Mouse (Mus musculus): Measurements from ENCODE around the gene S100a14. TPM values are rescaled to one million over a fixed set of nuclear protein-coding genes. Genes with fewer than 3 reads are reported as not detected.

The S100a14 gene
- polyA plus RNA-seq, 1 experiment from 2014 or later: not detected

DNA sequence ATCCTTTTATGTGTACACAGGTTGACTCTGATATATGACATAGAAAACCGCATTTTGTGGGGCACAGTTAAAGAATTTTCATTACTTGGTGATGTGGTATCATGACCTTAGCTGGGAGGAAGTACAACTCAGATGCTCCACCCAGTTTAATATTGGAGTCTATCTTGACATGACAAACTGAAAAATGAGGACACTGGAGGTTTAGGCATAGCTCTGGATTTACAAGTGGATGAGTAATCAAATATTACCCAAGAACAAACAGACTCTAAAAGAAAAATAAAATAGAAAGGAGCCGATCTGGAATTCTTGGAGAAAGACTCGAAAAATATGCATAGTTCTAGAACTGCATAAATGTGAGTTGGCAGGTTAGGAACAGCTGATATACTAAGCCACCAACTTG is 48.7 kb downstream of the S100a14 start:
- Histone ChIP-seq H3K27ac (no peak overlapping the region), H3K4me1 (replicated peaks; ENCODE audit: control insufficient read depth, insufficient read depth, low read length) (no peaks in the 10 kb centered on the region), H3K4me3 (replicated peaks; ENCODE audit: low read length) (no peak overlapping the region), H3K27me3 (ENCODE audit: control insufficient read depth, insufficient read depth, low read length) (no peaks in the 10 kb centered on the region), H3K9ac (no peak overlapping the region), H3K9me3 (ENCODE audit: control insufficient read depth, low read length) (no peaks in the 10 kb centered on the region), H3K4me2 (replicated peaks) (no peak overlapping the region), H3K36me3 (replicated peaks; ENCODE audit: control insufficient read depth, insufficient read depth) (no peaks in the 10 kb centered on the region)
- ATAC-seq (ENCODE audit: low FRiP score) (no peak), DNase-seq (ENCODE audit: low spot score) (no peak)
- WGBS: 89% methylated on average over 3 of the region's 3 CpGs

DNA sequence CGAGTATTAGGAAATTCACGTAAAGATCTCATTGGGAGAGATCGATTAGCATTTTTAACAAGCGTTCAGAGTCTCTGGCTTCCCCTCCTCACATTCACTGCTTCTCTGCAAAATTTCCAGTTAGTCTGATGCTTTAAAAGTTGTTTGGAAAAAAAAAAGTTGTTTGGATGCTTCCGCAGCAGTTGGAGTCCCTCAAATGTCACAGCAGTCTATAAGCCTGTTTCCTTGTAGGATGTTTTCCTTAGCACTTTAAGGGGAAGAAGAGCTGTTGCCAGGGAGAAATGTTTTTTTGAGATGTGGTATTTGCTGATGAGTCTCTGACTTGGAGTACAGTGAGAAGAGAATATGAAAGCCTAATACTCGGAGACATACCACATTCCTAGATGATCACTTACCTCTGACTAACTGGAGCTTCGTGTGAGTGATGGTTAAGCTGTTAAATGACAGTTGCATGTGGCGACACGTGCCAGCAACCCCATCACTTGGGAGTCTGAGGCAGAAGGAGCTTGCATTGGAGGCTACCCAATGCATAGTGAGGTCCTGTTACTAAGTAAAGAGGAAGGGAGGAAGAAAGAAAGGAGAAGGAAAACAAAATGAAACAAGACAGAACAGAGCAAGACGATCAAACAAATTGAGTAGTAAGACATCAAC is 49.8 kb downstream of the S100a14 start:
- H3K9me3 ChIP-seq (ENCODE audit: control insufficient read depth, low read length): no peaks in the 10 kb centered on the region
- no peak for DNase-seq (ENCODE audit: low spot score)
- no peaks in the 10 kb centered on the region for H3K27me3 ChIP-seq (ENCODE audit: control insufficient read depth, insufficient read depth, low read length)
- H3K36me3 ChIP-seq (replicated peaks; ENCODE audit: control insufficient read depth, insufficient read depth): no peaks in the 10 kb centered on the region
- no peak for ATAC-seq (ENCODE audit: low FRiP score)
- H3K4me2 ChIP-seq (replicated peaks): no peak overlapping the region
- no peak overlapping the region for H3K4me3 ChIP-seq (replicated peaks; ENCODE audit: low read length)
- H3K4me1 ChIP-seq (replicated peaks; ENCODE audit: control insufficient read depth, insufficient read depth, low read length): no peaks in the 10 kb centered on the region
- no peak overlapping the region for H3K9ac ChIP-seq
- H3K27ac ChIP-seq: no peak overlapping the region
- 74% methylated on average over 10 of the region's 10 CpGs for WGBS

Other genes with a start within 250 kb of the S100a14 start
- gene Gatad2b, start 233.7 kb upstream of the S100a14 start, polyA plus RNA-seq (2014; fragmentation: Nextera tagmentation; extraction: Ambion mirVana): 12.3 and 14.7 TPM in 2 replicates
- 24.1 and 24.8 TPM in 2 replicates for gene Slc27a3, start 136.9 kb upstream of the S100a14 start, polyA plus RNA-seq (2014; fragmentation: Nextera tagmentation; extraction: Ambion mirVana)
- gene Ints3, start 93.2 kb upstream of the S100a14 start, polyA plus RNA-seq (2014; fragmentation: Nextera tagmentation; extraction: Ambion mirVana): 32.2 and 36.0 TPM in 2 replicates
- 2.8 and 4.0 TPM in 2 replicates for gene Npr1, start 61.0 kb upstream of the S100a14 start, polyA plus RNA-seq (2014; fragmentation: Nextera tagmentation; extraction: Ambion mirVana)
- gene Ilf2, start 50.7 kb upstream of the S100a14 start, polyA plus RNA-seq (2014; fragmentation: Nextera tagmentation; extraction: Ambion mirVana): 228 and 235 TPM in 2 replicates
- gene Snapin, start 35.8 kb upstream of the S100a14 start, polyA plus RNA-seq (2014; fragmentation: Nextera tagmentation; extraction: Ambion mirVana): 86.8 and 94.0 TPM in 2 replicates
- 122 and 126 TPM in 2 replicates for gene Chtop, start 17.4 kb upstream of the S100a14 start, polyA plus RNA-seq (2014; fragmentation: Nextera tagmentation; extraction: Ambion mirVana)
- gene S100a1, start 12.5 kb upstream of the S100a14 start, polyA plus RNA-seq (2014; fragmentation: Nextera tagmentation; extraction: Ambion mirVana): 19.8 TPM in 2 replicates
- 11.9 TPM in 2 replicates for gene S100a13, start 12.4 kb upstream of the S100a14 start, polyA plus RNA-seq (2014; fragmentation: Nextera tagmentation; extraction: Ambion mirVana)
- gene S100a16, start 10.4 kb downstream of the S100a14 start, polyA plus RNA-seq (2014; fragmentation: Nextera tagmentation; extraction: Ambion mirVana): 37.8 and 40.3 TPM in 2 replicates
- gene S100a3, start 33.7 kb downstream of the S100a14 start, polyA plus RNA-seq (2014; fragmentation: Nextera tagmentation; extraction: Ambion mirVana): 2.4 and 3.4 TPM in 2 replicates
- gene S100a2, start 63.4 kb downstream of the S100a14 start, polyA plus RNA-seq (2014; fragmentation: Nextera tagmentation; extraction: Ambion mirVana): not detected in 2 replicates
- gene Gm42674, start 75.0 kb downstream of the S100a14 start, polyA plus RNA-seq (2014; fragmentation: Nextera tagmentation; extraction: Ambion mirVana): not detected in 2 replicates
- gene S100a4, start 76.9 kb downstream of the S100a14 start, polyA plus RNA-seq (2014; fragmentation: Nextera tagmentation; extraction: Ambion mirVana): 1.2 and 1.6 TPM in 2 replicates
- not detected in 2 replicates for gene S100a5, start 81.7 kb downstream of the S100a14 start, polyA plus RNA-seq (2014; fragmentation: Nextera tagmentation; extraction: Ambion mirVana)
- 35.0 and 46.9 TPM in 2 replicates for gene S100a6, start 86.0 kb downstream of the S100a14 start, polyA plus RNA-seq (2014; fragmentation: Nextera tagmentation; extraction: Ambion mirVana)
- not detected in 2 replicates for gene S100a7a, start 127.2 kb downstream of the S100a14 start, polyA plus RNA-seq (2014; fragmentation: Nextera tagmentation; extraction: Ambion mirVana)
- 7.9 and 10.6 TPM in 2 replicates for gene S100a8, start 142.1 kb downstream of the S100a14 start, polyA plus RNA-seq (2014; fragmentation: Nextera tagmentation; extraction: Ambion mirVana)
- 8.2 and 8.4 TPM in 2 replicates for gene S100a9, start 168.9 kb downstream of the S100a14 start, polyA plus RNA-seq (2014; fragmentation: Nextera tagmentation; extraction: Ambion mirVana)
- not detected in 2 replicates for gene Pglyrp4, start 200.1 kb downstream of the S100a14 start, polyA plus RNA-seq (2014; fragmentation: Nextera tagmentation; extraction: Ambion mirVana)